Mouse (Mus musculus) heart, adult 2 months (tissue): ENCODE measurements at regions not wholly inside any gene's neighbourhood (a gene's known extent, or its start where the extent isn't known, plus 50 kb on each side); places are given as distances from the start of the nearest gene placed in this dataset.

Experiments used
- DNase-seq, 2 experiments: peaks; one replicate each; pipeline ENCODE4 v3.0.0; 2021
- H3K27ac ChIP-seq: fragments of 200-600 bp; 2 replicates; pipeline ENCODE4 v1.8.1; 2022
- H3K27me3 ChIP-seq: fragments of 200-500 bp; 2 replicates; pipeline ENCODE4 v1.6.1; 2012; ENCODE audit warnings: mild to moderate bottlenecking, low read length, inconsistent platforms, mixed read lengths; ENCODE audit not compliant: control insufficient read depth, insufficient read depth
- H3K36me3 ChIP-seq: fragments of 200-500 bp; 2 replicates; pipeline ENCODE4 v1.6.1; 2012; ENCODE audit warnings: low read length, inconsistent platforms; ENCODE audit not compliant: control insufficient read depth, insufficient read depth
- H3K4me1 ChIP-seq: fragments of 200-500 bp; 2 replicates; pipeline ENCODE4 v1.6.1; 2011; ENCODE audit warnings: low read length; ENCODE audit not compliant: control insufficient read depth, insufficient read depth
- H3K4me3 ChIP-seq: fragments of 200-600 bp; 2 replicates; pipeline ENCODE4 v1.8.1; 2022
- H3K79me2 ChIP-seq: fragments of 200-500 bp; replicated peaks from 2 replicates; pipeline ENCODE4 v1.6.1; 2012; ENCODE audit warnings: mild to moderate bottlenecking, inconsistent platforms, low read length, moderate library complexity, mixed read lengths; ENCODE audit not compliant: control insufficient read depth, insufficient read depth
- H3K9ac ChIP-seq: fragments of 200-500 bp; 2 replicates; pipeline ENCODE4 v1.6.1; 2012; ENCODE audit warnings: low read depth, mild to moderate bottlenecking, control low read depth, inconsistent platforms, low read length, mixed read lengths
- CTCF ChIP-seq: fragments of 200-600 bp; IDR thresholded peaks from 2 replicates; pipeline ENCODE4 v1.8.1; 2022; ENCODE audit warnings: antibody characterized with exemption, mild to moderate bottlenecking, moderate library complexity
- EP300 ChIP-seq: fragments of 200-500 bp; IDR thresholded peaks from 2 replicates; pipeline ENCODE4 v1.6.1; 2011; ENCODE audit warnings: low read depth, low read length, control low read depth; ENCODE audit not compliant: insufficient read depth
- POLR2A ChIP-seq: fragments of 200-500 bp; IDR thresholded peaks from 2 replicates; pipeline ENCODE4 v1.6.1; 2011; ENCODE audit warnings: mild to moderate bottlenecking, low read depth, low read length, control low read depth; ENCODE audit not compliant: insufficient read depth
- WGBS: fragments of 180-500 bp; shearing (Covaris S2); methylation state at CpG from one replicate; pipeline ENCODE4 v1.1.7; 2018; 5-methylcytosine and 5-hydroxymethylcytosine counted together
- intact Hi-C: fragments of 180-260 bp; cut with DNase I; formaldehyde crosslinking; loops from one replicate; pipeline ENCODE4 v1.15.1; 2025

DNA sequence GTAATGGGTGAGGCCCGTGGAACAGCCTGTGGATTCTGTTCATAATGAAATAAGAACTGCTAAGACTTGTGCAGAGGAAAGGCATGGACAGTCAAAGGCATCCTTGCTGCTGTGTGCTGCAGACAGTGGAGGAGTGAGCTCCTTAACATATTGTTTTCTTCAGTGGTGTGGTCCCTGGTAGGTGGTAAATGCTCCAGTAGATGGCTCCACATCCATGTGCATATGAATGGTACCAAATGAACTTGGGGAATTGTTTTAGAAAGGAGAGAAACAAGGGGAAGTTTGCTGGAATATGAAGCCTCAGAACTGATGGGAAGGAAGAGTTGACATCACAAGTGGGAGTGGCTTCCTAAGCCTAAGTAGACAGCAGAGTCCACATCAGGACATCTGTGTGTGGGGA is 108.1 kb upstream of the Nmur2 start:
- 52% methylated on average over 1 of the region's 1 CpGs for WGBS
- intact Hi-C loops: no loop called here
- H3K27ac ChIP-seq: no peak overlapping the region; the same call in 1 of the 2 replicates
- no peaks in the 10 kb centered on the region; the same call in 1 of the 2 replicates for H3K36me3 ChIP-seq
- H3K79me2 ChIP-seq: no peaks in the 10 kb centered on the region
- no peak overlapping the region for H3K9ac ChIP-seq
- no peak for DNase-seq
- H3K4me1 ChIP-seq: peaks cover 6% of the 10 kb centered on the region
- TF ChIP-seq CTCF (peak; percentile 63), POLR2A (no peak)
- H3K4me3 ChIP-seq: no peak overlapping the region
- no peaks in the 10 kb centered on the region for H3K27me3 ChIP-seq

- Histone ChIP-seq H3K79me2 (no peaks in the 10 kb centered on the region), H3K27ac (no peak overlapping the region), H3K36me3 (no peaks in the 10 kb centered on the region; the same call in 1 of the 2 replicates), H3K4me3 (no peak overlapping the region), H3K9ac (no peak overlapping the region), H3K4me1 (peaks cover 2% of the 10 kb centered on the region), H3K27me3 (no peaks in the 10 kb centered on the region)
- TF ChIP-seq POLR2A (no peak), EP300 (no peak), CTCF (no peak)
- intact Hi-C loops: no loop called here
- WGBS: 75% methylated on average over 5 of the region's 5 CpGs
- no peak for DNase-seq
These were observed 105.9 kb upstream of the Nmur2 start for GRCm38 (mm10) chr11:56146708-56147107.

DNA sequence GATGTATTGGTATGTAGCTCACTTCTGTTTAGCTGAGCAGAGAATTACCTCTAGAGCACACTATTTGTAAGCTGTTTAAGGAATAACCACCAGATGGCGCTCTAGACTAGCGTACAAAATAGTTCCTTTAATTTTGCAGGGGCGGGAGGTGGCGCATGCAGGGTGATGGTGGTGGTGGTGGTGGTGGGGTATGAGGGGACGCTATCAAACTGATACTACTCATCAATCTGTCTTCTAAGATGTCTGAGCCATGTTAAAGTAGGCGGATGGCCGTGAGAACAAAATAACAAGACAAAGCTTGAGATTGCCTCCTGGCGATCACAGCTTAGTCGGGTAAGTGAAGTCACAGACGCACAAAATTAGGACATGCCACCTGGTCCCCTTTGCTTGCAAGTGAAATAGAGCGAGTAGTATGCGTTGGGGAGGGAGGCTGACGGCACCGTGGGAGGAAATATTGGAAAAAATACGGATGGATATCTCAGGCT is 90.6 kb upstream of the Nmur2 start:
- Histone ChIP-seq H3K27ac (no peak overlapping the region), H3K79me2 (no peaks in the 10 kb centered on the region), H3K9ac (no peak overlapping the region), H3K4me3 (no peak overlapping the region), H3K27me3 (0 out of 2 replicates have a peak, but pooled peaks cover 2% of the 10 kb centered on the region), H3K36me3 (no peaks in the 10 kb centered on the region), H3K4me1 (no peaks in the 10 kb centered on the region)
- TF ChIP-seq POLR2A (no peak), EP300 (no peak), CTCF (peak; percentile 84)
- no peak for DNase-seq
- WGBS: 26% methylated on average over 15 of the region's 15 CpGs
- intact Hi-C loops: loop anchor here (2.0 kb wide), 1 partner anchor 1335 kb away; no protein-coding TSS in a partner anchor

GRCm38 (mm10) chr11:56116553-56117232 is 75.9 kb upstream of the Nmur2 start:
- Histone ChIP-seq H3K27ac (no peak overlapping the region), H3K27me3 (no peaks in the 10 kb centered on the region), H3K4me1 (no peaks in the 10 kb centered on the region), H3K79me2 (no peaks in the 10 kb centered on the region), H3K4me3 (no peak overlapping the region), H3K9ac (no peak overlapping the region), H3K36me3 (no peaks in the 10 kb centered on the region)
- WGBS: 41% methylated on average over 12 of the region's 12 CpGs
- intact Hi-C loops: no loop called here
- no peak for DNase-seq
- no peak for TF ChIP-seq EP300
- no peak for TF ChIP-seq POLR2A
- TF ChIP-seq CTCF: peak; percentile 76

DNA sequence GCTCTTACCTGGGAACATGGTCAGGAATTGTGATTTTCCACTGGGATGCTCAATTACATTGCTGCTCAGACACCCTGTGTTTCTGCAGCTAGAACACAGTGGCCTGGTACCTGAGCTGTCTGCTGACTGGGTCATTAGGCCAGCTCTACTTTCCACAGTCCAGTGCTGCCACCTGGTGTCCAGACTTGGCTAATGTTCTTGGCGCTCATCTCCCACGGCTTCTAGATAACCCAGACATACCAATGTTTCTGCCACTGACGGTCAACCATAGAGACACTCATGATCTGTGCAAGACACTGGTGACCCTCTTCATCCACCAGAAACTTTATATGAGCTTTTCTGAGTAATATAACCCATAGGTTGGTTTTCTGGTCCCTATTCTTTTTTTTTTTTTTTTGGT is 67.1 kb upstream of the Nmur2 start:
- no peak overlapping the region for H3K27ac ChIP-seq
- no peaks in the 10 kb centered on the region for H3K36me3 ChIP-seq
- no peak overlapping the region for H3K4me3 ChIP-seq
- TF ChIP-seq POLR2A (no peak), EP300 (0 out of 2 replicates have a peak, but pooled peaks have one; percentile 23), CTCF (peak; percentile 77)
- intact Hi-C loops: loop anchor here (1.0 to 5.0 kb wide), 2 partner anchors 96 to 590 kb away; no protein-coding TSS in a partner anchor
- no peaks in the 10 kb centered on the region for H3K79me2 ChIP-seq
- peak; percentile 31 to 73 for DNase-seq
- no peak overlapping the region for H3K9ac ChIP-seq
- no peaks in the 10 kb centered on the region for H3K27me3 ChIP-seq
- no peaks in the 10 kb centered on the region for H3K4me1 ChIP-seq
- 8% methylated on average over 3 of the region's 3 CpGs for WGBS

DNA sequence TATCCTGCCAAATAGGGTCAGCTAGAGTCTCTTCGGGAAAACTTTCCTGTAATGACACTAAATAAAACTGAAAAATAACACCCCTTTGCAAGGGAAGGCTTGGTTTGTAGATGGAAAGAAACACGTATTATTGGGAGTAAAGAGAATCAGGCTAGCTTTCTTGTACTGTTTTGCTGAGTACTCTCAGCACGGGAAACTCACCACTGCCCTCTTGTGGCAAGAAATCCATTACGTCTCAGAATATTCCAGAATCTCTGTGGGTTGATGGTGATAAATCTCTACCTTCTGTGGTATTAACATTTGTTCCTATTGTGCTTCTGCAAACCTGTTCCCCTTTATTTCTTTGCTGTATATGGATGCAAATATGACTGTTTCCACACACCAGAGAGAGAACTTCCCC is 64.8 kb upstream of the Nmur2 start:
- H3K36me3 ChIP-seq: no peaks in the 10 kb centered on the region
- WGBS: 21% methylated on average over 4 of the region's 4 CpGs
- H3K4me1 ChIP-seq: no peaks in the 10 kb centered on the region
- H3K27ac ChIP-seq: no peak overlapping the region
- H3K27me3 ChIP-seq: no peaks in the 10 kb centered on the region
- intact Hi-C loops: loop anchor here (5.0 kb wide), 1 partner anchor 93 kb away; no protein-coding TSS in a partner anchor
- TF ChIP-seq CTCF (peak; percentile 90), POLR2A (no peak)
- no peaks in the 10 kb centered on the region; the same call in 1 of the 2 replicates for H3K79me2 ChIP-seq
- H3K4me3 ChIP-seq: no peak overlapping the region
- no peak overlapping the region for H3K9ac ChIP-seq
- DNase-seq: no peak
